Mouse (Mus musculus) lung, embryonic 15.5 days (tissue): ENCODE data around the gene Crocc. TPM values are rescaled to one million over a fixed set of nuclear protein-coding genes. Genes with fewer than 3 reads are reported as not detected.

Experiments used
- ATAC-seq: fragments of 200-750 bp; cut with Nextera tagmentation; 2 replicates; pipeline ENCODE4 v1.8.0; 2017; ENCODE audit warnings: moderate number of reproducible peaks, borderline replicate concordance; ENCODE audit not compliant: low FRiP score, low TSS enrichment; ENCODE audit errors: extremely low read depth
- H3K27ac ChIP-seq: fragments of 300-500 bp; sonication (generic); 2 replicates; pipeline ENCODE4 v1.5.1; 2015; ENCODE audit warnings: moderate library complexity, mild to moderate bottlenecking, inconsistent platforms
- H3K27me3 ChIP-seq: fragments of 300-500 bp; sonication (generic); 2 replicates; pipeline ENCODE4 v1.6.1; 2015; ENCODE audit warnings: inconsistent platforms
- H3K36me3 ChIP-seq: fragments of 300-500 bp; sonication (generic); 2 replicates; pipeline ENCODE4 v1.6.1; 2015; ENCODE audit warnings: inconsistent platforms
- H3K4me1 ChIP-seq: fragments of 300-500 bp; sonication (generic); 2 replicates; pipeline ENCODE4 v1.6.1; 2015; ENCODE audit warnings: inconsistent platforms
- H3K4me2 ChIP-seq: fragments of 300-500 bp; sonication (generic); 2 replicates; pipeline ENCODE4 v1.6.1; 2015; ENCODE audit warnings: inconsistent platforms, mild to moderate bottlenecking, moderate library complexity
- H3K4me3 ChIP-seq: fragments of 300-500 bp; sonication (generic); 2 replicates; pipeline ENCODE4 v1.5.1; 2015; ENCODE audit warnings: mild to moderate bottlenecking, inconsistent platforms
- H3K9ac ChIP-seq: fragments of 300-500 bp; sonication (generic); 2 replicates; pipeline ENCODE4 v1.6.1; 2015; ENCODE audit warnings: inconsistent platforms
- H3K9me3 ChIP-seq: fragments of 300-500 bp; sonication (generic); 2 replicates; pipeline ENCODE4 v1.6.1; 2016; ENCODE audit warnings: inconsistent platforms
- WGBS: fragments of 180-500 bp; shearing (Covaris S2); methylation state at CpG from one replicate; pipeline ENCODE4 v1.1.7; 2015; 5-methylcytosine and 5-hydroxymethylcytosine counted together
- polyA plus RNA-seq: library from polyadenylated mRNA; unstranded; fragments of >200 nt; fragmentation: Nextera tagmentation; extraction: Ambion mirVana; gene quantifications from 2 replicates; pipeline ENCODE4 v1.2.1, GENCODE M21; 2015

Gene Crocc
- polyA plus RNA-seq, 1 experiment from 2014 or later: 7.6 TPM

- 69% methylated on average over 18 of the region's 18 CpGs for WGBS
- Histone ChIP-seq H3K9me3 (no peaks in the 10 kb centered on the region), H3K27ac (no peak overlapping the region), H3K4me1 (peaks cover 23% of the 10 kb centered on the region), H3K4me2 (no peak overlapping the region), H3K27me3 (no peaks in the 10 kb centered on the region), H3K4me3 (peak overlapping the region; percentile 99), H3K36me3 (peaks cover under 1% of the 10 kb centered on the region; the same call in 1 of the 2 replicates), H3K9ac (no peak overlapping the region)
- ATAC-seq: no peak
These were observed 18.3 kb upstream of the Crocc start for GRCm38 (mm10) chr4:141078510-141079137.

GRCm38 (mm10) chr4:141077681-141078509 is 17.5 kb upstream of the Crocc start, which contains the start of gene Necap2:
Gene Necap2, minus strand, starts transcription at chr4:141078357.
- WGBS: under 1% methylated on average over 67 of the region's 67 CpGs
- Histone ChIP-seq H3K9me3 (no peaks in the 10 kb centered on the region), H3K9ac (peak within 1 kb of the TSS; percentile 91), H3K4me2 (peak within 1 kb of the TSS; percentile 88), H3K4me1 (peaks cover 26% of the 10 kb centered on the region), H3K27me3 (no peaks in the 10 kb centered on the region), H3K4me3 (peak within 1 kb of the TSS; percentile 99), H3K27ac (peak within 1 kb of the TSS; percentile 71), H3K36me3 (peaks cover 8% of the 10 kb centered on the region; the same call in 1 of the 2 replicates)
- ATAC-seq: peak; percentile 87

- H3K4me1 ChIP-seq: peaks cover 26% of the 10 kb centered on the region
- H3K36me3 ChIP-seq: peaks cover 14% of the 10 kb centered on the region; the same call in 1 of the 2 replicates
- H3K4me2 ChIP-seq: peak overlapping the region; percentile 88
- H3K27me3 ChIP-seq: no peaks in the 10 kb centered on the region
- peak overlapping the region; percentile 99 for H3K4me3 ChIP-seq
- no peaks in the 10 kb centered on the region for H3K9me3 ChIP-seq
- 71% methylated on average over 17 of the region's 17 CpGs for WGBS
- no peak for ATAC-seq
- H3K9ac ChIP-seq: peak overlapping the region; percentile 91
- 0 out of 2 replicates have a peak overlapping the region, but pooled peaks have one; percentile 45 for H3K27ac ChIP-seq
These were observed 16.6 kb upstream of the Crocc start for GRCm38 (mm10) chr4:141076761-141077506.

GRCm38 (mm10) chr4:141074109-141074508 is 13.8 kb upstream of the Crocc start:
- Histone ChIP-seq H3K4me1 (peaks cover 32% of the 10 kb centered on the region), H3K9ac (no peak overlapping the region), H3K4me2 (no peak overlapping the region), H3K27ac (no peak overlapping the region), H3K27me3 (no peaks in the 10 kb centered on the region), H3K36me3 (peaks cover 37% of the 10 kb centered on the region), H3K9me3 (no peaks in the 10 kb centered on the region), H3K4me3 (no peak overlapping the region)
- ATAC-seq: no peak
- 85% methylated on average over 4 of the region's 4 CpGs for WGBS

GRCm38 (mm10) chr4:141073661-141074060 is 13.3 kb upstream of the Crocc start:
- Histone ChIP-seq H3K4me3 (no peak overlapping the region), H3K27ac (no peak overlapping the region), H3K4me2 (no peak overlapping the region)

GRCm38 (mm10) chr4:141072502-141072901 is 12.2 kb upstream of the Crocc start:
- H3K9ac ChIP-seq: no peak overlapping the region
- no peak overlapping the region for H3K27ac ChIP-seq
- peaks cover 45% of the 10 kb centered on the region for H3K4me1 ChIP-seq
- no peaks in the 10 kb centered on the region for H3K9me3 ChIP-seq
- no peak for ATAC-seq
- H3K4me3 ChIP-seq: no peak overlapping the region
- 86% methylated on average over 11 of the region's 11 CpGs for WGBS
- H3K4me2 ChIP-seq: no peak overlapping the region
- no peaks in the 10 kb centered on the region for H3K27me3 ChIP-seq
- H3K36me3 ChIP-seq: peaks cover 53% of the 10 kb centered on the region

More at GRCm38 (mm10) chr4:141073661-141074060, 13.3 kb upstream of the Crocc start:
- Histone ChIP-seq H3K27me3 (no peaks in the 10 kb centered on the region), H3K9me3 (no peaks in the 10 kb centered on the region), H3K4me1 (peaks cover 36% of the 10 kb centered on the region), H3K36me3 (peaks cover 41% of the 10 kb centered on the region), H3K9ac (no peak overlapping the region)
- 58% methylated on average over 9 of the region's 9 CpGs for WGBS
- ATAC-seq: no peak

- peaks cover 70% of the 10 kb centered on the region for H3K36me3 ChIP-seq
- no peak for ATAC-seq
- H3K9me3 ChIP-seq: no peaks in the 10 kb centered on the region
- H3K27ac ChIP-seq: no peak overlapping the region
- H3K27me3 ChIP-seq: no peaks in the 10 kb centered on the region
- peaks cover 53% of the 10 kb centered on the region for H3K4me1 ChIP-seq
- no peak overlapping the region for H3K4me3 ChIP-seq
- H3K4me2 ChIP-seq: no peak overlapping the region
- 53% methylated on average over 4 of the region's 4 CpGs for WGBS
- no peak overlapping the region for H3K9ac ChIP-seq
These were observed 9.4 kb upstream of the Crocc start for GRCm38 (mm10) chr4:141069731-141070130.

GRCm38 (mm10) chr4:141068655-141069054 is 8.3 kb upstream of the Crocc start:
- Histone ChIP-seq H3K9me3 (no peaks in the 10 kb centered on the region), H3K4me3 (no peak overlapping the region), H3K4me2 (no peak overlapping the region), H3K27me3 (no peaks in the 10 kb centered on the region), H3K27ac (0 out of 2 replicates have a peak overlapping the region, but pooled peaks have one; percentile 91), H3K9ac (no peak overlapping the region), H3K4me1 (peaks cover 47% of the 10 kb centered on the region), H3K36me3 (peaks cover 70% of the 10 kb centered on the region)
- WGBS: 79% methylated on average over 8 of the region's 8 CpGs
- no peak for ATAC-seq

- H3K27ac ChIP-seq: peak overlapping the region; percentile 91
- 0 out of 2 replicates have a peak overlapping the region, but pooled peaks have one; percentile 1 for H3K4me2 ChIP-seq
- no peaks in the 10 kb centered on the region for H3K27me3 ChIP-seq
- peaks cover 61% of the 10 kb centered on the region for H3K36me3 ChIP-seq
- no peak overlapping the region for H3K9ac ChIP-seq
- H3K9me3 ChIP-seq: no peaks in the 10 kb centered on the region
- WGBS: 59% methylated on average over 9 of the region's 9 CpGs
- no peak overlapping the region for H3K4me3 ChIP-seq
- ATAC-seq: no peak
- H3K4me1 ChIP-seq: peaks cover 43% of the 10 kb centered on the region
These were observed 7.2 kb upstream of the Crocc start for GRCm38 (mm10) chr4:141067516-141068046.

- ATAC-seq: peak; percentile 69
- Histone ChIP-seq H3K27me3 (no peaks in the 10 kb centered on the region), H3K4me3 (no peak overlapping the region), H3K9ac (peak overlapping the region; percentile 19; the same call in 1 of the 2 replicates), H3K9me3 (no peaks in the 10 kb centered on the region), H3K4me1 (peaks cover 43% of the 10 kb centered on the region), H3K4me2 (peak overlapping the region; percentile 1; the same call in 1 of the 2 replicates), H3K27ac (peak overlapping the region; percentile 91), H3K36me3 (peaks cover 56% of the 10 kb centered on the region)
- WGBS: 38% methylated on average over 12 of the region's 12 CpGs
These were observed 6.6 kb upstream of the Crocc start for GRCm38 (mm10) chr4:141066709-141067515.
